Mouse (Mus musculus) CD4-positive, CD25-positive, alpha-beta regulatory T cell, adult 4 months (primary cell): Measurements from ENCODE around the gene Cish. TPM values are rescaled to one million over a fixed set of nuclear protein-coding genes. Genes with fewer than 3 reads are reported as not detected.

Source experiments
- ATAC-seq: one replicate; pipeline ENCODE4 v1.8.0; 2017
- polyA plus RNA-seq, 2 experiments: library from polyadenylated mRNA; unstranded; fragments of 100-300 nt; shearing (Covaris generic); gene quantifications; one replicate each; pipeline ENCODE4 v1.2.1; 2017

The Cish gene
- polyA plus RNA-seq, 2 experiments from 2014 or later, result 102 to 161 TPM

- peak; percentile 71 for ATAC-seq
Observed at GRCm38 (mm10) chr9:107323558-107323957, 27.7 kb downstream of the Cish start.

GRCm38 (mm10) chr9:107324799-107325561 is 29.2 kb downstream of the Cish start:
- ATAC-seq, result peak; percentile 17

GRCm38 (mm10) chr9:107325904-107326303 is 30.1 kb downstream of the Cish start:
- ATAC-seq, result no peak

GRCm38 (mm10) chr9:107327879-107328620 is 32.2 kb downstream of the Cish start:
- ATAC-seq, result no peak

GRCm38 (mm10) chr9:107330791-107331190 is 35.0 kb downstream of the Cish start:
- ATAC-seq, result no peak

GRCm38 (mm10) chr9:107333686-107334085 is 37.9 kb downstream of the Cish start:
- peak; percentile 22 for ATAC-seq

- ATAC-seq, result peak; percentile 65
Observed at GRCm38 (mm10) chr9:107334356-107334755, 38.5 kb downstream of the Cish start.

- ATAC-seq, result no peak
Observed at GRCm38 (mm10) chr9:107335046-107335445, 39.2 kb downstream of the Cish start.

GRCm38 (mm10) chr9:107335909-107336308 is 40.1 kb downstream of the Cish start:
- ATAC-seq, result peak; percentile 28

- no peak for ATAC-seq
Observed at GRCm38 (mm10) chr9:107336386-107336785, 40.6 kb downstream of the Cish start.

GRCm38 (mm10) chr9:107338172-107338883 is 42.5 kb downstream of the Cish start, which contains the start of gene Hemk1:
Gene Hemk1 (minus strand): TSS chr9:107338350.
- peak; percentile 53 for ATAC-seq

GRCm38 (mm10) chr9:107340267-107340859 is 44.5 kb downstream of the Cish start, which contains the start of gene 6430571L13Rik:
Gene 6430571L13Rik (plus strand): TSS chr9:107340602.
- ATAC-seq, result peak; percentile 72

GRCm38 (mm10) chr9:107340911-107341645 is 45.3 kb downstream of the Cish start:
- ATAC-seq, result no peak

GRCm38 (mm10) chr9:107342201-107342709 is 46.4 kb downstream of the Cish start:
- no peak for ATAC-seq

GRCm38 (mm10) chr9:107343146-107343943 is 47.5 kb downstream of the Cish start:
- no peak for ATAC-seq

GRCm38 (mm10) chr9:107344027-107344426 is 48.2 kb downstream of the Cish start:
- ATAC-seq, result no peak

- ATAC-seq, result no peak
Observed at GRCm38 (mm10) chr9:107346081-107346480, 50.3 kb downstream of the Cish start.

- ATAC-seq, result no peak
Observed at GRCm38 (mm10) chr9:107347586-107348183, 51.9 kb downstream of the Cish start.

GRCm38 (mm10) chr9:107349321-107349720 is 53.5 kb downstream of the Cish start:
- no peak for ATAC-seq
